Mouse (Mus musculus) MN1 (cell line): ENCODE measurements around the gene Catspere2.
"Not testable (repeated sequence)": the region's sequence is repeated elsewhere in the genome, so short reads cannot be mapped to it uniquely, and the experiment has no call there.

Experiments
- DNase-seq: peaks from one replicate; pipeline ENCODE4 v3.0.0-alpha.2; 2016; ENCODE audit warnings: low spot score

Catspere2 gene

DNA sequence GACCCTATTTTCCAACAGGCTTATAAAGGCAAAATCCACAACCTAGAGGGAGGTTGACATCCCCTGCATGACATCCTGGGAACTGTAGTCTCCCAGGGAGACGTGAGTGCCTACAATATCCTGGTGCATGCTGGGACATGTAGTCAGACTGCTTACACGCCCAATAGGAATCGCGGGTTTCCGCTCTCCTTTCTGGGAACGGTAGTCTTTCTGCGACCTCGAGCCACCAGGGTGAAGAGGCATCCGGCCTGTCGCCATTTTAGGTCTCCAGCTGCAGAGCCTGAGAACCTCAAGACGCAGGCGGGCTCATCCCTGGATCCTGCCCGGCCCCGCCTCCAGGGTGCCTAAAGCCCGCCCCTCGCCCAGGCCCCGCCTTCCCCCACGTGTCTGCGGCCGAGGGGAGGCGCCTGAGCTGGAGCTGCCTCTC, at the start of gene Catspere2:
TSS of gene Catspere2 (plus strand) at position 400 of the 427 bp plus-strand sequence.
- DNase-seq: peak; percentile 87

DNA sequence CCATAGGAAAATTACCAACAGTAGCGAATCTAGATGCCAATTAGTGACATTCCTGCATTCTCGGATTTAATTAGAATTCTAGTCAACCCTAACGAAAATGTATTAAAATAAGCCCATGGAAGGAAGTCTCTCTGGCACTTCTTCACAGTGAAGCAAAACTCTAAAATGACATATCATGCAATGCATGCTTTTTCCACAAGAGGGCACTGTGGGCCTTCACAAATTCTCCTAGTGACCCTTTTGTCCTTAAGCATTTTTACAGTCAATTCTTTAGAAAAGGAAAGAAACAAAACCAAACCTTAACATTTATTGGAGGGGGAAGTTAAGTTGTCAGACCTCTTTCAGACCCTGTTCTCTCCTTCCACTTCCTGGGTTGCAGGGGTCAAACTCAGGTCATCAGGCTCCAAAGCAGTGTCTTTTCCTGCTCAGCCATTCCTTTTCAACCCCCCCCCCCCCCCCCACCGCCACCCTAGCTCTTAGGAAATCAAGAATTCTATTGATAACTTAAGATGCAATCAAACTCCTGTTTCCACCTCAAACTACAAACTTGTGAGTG, 42.7 kb upstream of the Catspere2 start:
- DNase-seq: not testable (repeated sequence)

DNA sequence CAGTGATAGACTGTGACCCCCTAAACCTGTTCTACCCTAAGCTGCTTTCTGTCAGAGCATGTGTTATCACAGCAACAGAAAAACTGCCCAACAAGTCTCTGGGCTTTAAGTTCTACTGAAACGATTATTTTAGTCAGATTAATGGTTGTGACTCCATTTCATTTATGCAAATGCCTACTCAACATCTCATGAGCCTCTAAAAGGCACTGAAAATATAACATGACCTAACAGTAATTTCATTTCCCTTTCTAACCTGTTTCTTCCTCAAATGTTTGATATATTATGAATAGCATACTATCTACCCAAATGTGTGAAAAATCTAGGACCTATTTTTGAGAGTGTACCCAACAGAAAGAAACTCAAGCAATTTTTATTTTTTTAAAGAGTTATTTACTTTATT, 1.9 kb upstream of the Catspere2 start:
- no peak for DNase-seq

DNA sequence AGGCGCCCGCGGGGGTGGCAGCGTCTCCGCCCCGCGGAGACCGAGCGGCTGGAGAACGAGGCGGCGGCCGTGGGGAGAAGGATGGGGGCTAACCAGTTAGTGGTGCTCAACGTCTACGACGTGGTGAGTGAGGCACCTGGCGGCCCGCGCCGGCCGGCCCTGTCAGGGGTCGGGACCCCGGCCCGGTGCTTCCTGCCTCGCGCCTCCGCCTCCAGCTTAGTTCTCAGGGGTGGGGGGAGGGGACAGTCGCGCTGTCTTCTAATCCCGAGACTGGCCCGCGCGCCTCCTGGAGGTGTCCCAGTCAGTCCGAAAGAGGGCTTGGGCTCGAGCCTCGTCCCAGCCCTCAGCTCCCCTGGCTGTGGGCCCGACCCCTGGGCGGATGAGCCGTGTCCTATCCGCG, 359 bp downstream of the Catspere2 start:
- not testable (repeated sequence) for DNase-seq

DNA sequence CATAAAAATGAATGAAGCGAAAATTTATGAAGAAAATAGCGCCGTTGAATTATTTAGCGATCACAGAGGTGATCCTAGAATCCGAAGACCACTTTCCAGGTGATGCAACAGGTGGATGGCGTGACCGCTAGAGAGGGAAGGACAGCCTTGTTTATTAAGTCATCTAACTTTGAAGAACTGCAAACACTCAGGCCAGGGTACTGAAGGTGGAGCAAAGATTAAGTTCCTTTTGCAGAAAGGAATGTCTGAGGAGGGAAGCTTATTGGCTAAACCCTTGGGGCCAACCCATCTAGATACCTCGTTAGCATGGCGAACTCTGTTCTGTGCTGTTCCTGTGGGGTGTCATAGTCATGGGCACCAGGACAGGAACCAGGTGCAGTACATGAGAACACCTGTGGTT, 983 bp downstream of the Catspere2 start:
- no peak for DNase-seq

DNA sequence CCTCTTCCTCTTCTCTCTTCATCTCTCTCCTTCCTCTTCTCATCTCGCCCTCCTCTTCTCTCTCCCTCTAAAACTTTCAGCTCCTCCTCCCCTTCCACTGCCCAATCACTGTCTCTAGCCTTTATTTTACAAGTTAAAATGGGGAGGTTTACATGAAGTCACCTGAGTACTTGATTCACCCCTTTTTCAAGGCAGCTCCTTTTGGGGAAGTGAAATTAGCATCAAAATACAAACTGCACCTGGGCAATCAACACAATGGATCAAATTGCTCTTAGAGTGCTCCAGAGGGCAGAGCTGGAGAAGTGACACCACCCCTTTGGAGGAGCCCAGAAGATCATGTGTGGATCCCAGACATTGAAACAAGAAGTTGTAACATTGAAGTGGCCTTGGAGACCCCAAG, 4.3 kb downstream of the Catspere2 start:
- DNase-seq: not testable (repeated sequence)

DNA sequence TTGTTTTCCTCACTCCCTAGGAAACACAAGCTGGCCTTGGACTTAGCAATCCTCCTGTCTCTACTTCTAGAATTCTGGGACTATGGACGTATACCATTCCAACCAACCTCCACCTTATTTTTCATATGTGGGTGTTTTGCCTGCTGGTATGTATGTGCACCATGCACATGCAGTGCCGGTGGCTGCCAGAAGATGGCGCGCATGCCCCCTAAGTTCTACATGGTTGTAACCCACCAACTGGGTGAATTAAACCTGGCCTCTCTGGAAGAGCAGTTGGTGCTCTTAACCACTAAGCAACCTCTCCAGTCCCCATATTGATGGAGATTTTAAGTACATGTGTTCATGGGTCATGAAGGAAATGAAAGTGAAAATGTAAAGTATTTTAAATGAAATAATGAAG, 89.6 kb downstream of the Catspere2 start:
- DNase-seq: not testable (repeated sequence)

DNA sequence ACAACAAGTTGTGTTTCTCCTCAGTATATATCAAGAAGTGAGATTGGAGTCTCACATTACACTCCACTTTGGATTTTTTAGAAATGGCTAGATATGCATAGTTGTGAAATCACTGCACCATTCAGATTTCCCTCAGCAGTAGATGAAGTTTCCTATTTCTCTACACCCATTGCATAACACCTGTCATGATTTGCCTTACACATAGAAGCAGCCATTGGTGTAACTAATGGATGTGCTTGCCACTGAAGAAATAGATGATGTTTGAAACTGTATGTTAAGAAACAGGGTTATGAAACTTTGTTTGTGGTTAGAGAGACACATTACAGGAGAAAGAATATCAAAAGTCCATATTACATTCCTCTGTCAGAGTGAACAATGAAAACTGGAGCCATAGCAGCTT, 114.6 kb downstream of the Catspere2 start:
- DNase-seq: not testable (repeated sequence)

DNA sequence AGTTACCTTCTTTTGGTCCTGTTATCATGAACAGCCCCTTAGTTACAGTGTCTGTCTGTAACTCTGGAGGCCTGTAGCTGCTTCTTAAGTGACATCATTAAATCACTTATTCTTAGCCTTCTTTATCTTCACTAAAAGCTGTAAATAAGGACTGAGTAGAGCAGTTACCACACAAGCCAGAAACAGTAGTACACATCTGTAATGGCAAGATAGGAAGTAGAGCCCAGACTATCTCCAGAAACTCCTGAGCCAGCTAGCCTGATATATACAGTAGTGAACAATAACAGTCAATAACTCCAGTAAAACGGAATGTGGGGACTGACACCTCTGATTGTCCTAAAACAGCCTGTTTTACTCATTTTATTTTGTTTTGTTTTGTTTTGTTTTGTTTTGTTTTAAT, 125.3 kb downstream of the Catspere2 start:
- DNase-seq: not testable (repeated sequence)

DNA sequence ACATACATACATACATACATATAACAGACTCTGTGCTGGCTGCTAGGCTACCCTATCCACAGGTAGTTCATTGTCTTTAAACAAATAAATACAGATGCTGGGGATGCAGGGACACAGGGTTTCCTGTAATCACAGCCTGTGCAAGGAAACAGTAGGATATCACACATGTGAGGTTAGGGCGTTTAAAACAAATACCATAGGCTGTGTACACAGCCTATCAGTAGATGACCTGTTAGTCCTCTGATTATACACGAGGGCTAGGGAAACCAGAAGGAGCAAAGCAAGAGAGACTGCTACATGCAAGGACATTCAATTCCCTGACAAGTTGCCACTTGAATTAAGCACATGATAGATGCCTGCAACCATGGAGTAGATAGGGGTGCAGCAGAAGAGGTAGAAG, 139.0 kb downstream of the Catspere2 start:
- DNase-seq: not testable (repeated sequence)

DNA sequence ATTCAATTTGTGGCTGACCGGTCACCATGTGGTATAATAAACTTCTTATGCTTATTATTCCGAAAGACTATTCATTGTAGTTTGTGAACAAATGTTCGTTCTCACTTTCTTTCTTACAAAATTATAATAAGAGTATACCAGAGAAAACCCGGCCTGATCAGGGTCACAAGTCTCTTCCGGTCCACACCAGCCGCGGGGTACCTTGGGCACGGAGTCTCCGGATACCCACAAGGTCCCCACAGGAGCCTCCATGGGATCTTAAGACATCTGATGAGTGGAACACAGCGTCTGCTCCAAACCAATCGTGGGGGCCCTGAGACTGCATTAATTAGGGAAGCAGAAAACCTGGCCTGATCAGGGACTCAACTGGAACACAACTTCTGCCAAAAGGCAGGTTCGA, 151.1 kb downstream of the Catspere2 start:
- DNase-seq: no peak

DNA sequence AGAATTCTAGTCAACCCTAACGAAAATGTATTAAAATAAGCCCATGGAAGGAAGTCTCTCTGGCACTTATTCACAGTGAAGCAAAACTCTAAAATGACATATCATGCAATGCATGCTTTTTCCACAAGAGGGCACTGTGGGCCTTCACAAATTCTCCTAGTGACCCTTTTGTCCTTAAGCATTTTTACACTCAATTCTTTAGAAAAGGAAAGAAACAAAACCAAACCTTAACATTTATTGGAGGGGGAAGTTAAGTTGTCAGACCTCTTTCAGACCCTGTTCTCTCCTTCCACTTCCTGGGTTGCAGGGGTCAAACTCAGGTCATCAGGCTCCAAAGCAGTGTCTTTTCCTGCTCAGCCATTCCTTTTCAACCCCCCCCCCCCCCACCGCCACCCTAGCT, 163.3 kb downstream of the Catspere2 start:
- DNase-seq: peak; percentile 53

DNA sequence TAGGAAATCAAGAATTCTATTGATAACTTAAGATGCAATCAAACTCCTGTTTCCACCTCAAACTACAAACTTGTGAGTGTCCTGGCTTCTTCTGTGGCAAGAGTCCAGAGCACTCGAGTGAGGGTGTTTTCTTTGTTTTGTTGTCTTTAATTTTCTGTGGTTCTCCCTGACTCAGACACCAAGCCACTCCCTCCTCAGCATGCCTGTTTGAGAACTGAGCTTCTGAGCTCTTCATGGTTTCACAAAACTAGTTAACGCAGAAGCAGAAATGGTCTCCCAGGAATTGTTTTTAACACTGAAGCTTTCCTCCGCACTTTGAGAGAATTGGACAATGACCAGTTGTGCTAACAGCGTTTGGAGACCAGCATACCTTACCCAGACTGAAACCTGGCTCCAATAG, 163.7 kb downstream of the Catspere2 start:
- not testable (repeated sequence) for DNase-seq

DNA sequence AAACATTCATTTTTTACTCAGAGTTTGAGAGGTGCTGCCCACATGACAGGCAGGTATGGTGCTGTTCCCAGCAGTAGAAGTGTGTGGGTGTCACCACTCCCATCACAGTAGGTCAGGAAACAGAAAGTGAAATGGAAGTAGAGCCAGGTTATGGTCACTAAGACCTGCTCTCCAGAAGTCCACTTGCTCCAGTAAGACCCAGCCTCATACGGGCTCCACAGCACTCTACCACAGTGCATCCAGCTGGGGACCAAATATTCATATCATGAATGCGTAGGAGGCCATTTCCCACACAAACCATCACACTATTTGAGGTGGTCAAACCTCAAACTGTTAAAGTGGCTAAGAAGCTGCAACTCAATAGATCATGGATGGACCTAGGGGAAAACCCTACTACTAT, 199.0 kb downstream of the Catspere2 start:
- no peak for DNase-seq

DNA sequence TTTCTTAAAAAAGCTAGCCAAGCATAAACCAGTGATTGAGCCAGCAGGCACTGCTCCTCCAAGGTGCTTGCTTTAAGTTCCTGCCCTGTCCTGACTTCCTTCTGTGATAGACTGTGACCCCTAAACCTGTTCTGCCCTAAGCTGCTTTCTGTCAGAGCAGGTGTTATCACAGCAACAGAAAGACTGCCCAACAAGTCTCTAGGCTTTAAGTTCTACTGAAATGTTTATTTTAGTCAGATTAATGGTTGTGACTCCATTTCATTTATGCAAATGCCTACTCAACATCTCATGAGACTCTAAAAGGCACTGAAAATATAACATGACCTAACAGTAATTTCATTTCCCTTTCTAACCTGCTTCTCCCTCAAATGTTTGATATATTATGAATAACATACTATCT, 202.4 kb downstream of the Catspere2 start:
- no peak for DNase-seq

DNA sequence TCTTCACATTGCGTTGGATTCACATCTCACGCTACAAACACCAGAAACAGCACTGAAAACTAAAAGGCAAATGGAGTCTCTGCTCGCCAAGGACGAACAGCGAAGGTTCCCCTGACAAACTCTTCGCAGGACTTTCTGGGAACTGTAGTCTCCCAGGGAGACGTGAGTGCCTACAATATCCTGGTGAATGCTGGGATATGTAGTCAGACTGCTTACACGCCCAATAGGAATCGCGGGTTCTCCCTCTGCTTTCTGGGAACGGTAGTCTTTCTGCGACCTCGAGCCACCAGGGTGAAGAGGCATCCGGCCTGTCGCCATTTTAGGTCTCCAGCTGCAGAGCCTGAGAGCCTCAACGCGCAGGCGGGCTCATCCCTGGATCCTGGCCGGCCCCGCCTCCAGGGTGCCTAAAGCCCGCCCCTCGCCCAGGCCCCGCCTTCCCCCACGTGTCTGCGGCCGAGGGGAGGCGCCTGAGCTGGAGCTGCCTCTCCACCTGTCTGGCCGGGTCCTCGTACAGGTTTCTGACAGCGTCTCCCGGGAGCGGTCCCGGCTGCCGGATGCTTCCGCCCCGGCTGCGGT, 204.1 kb downstream of the Catspere2 start, which contains the start of gene Desi2:
TSS of gene Desi2 (plus strand) at position 202 of the 576 bp plus-strand sequence.
- DNase-seq: peak; percentile 98

DNA sequence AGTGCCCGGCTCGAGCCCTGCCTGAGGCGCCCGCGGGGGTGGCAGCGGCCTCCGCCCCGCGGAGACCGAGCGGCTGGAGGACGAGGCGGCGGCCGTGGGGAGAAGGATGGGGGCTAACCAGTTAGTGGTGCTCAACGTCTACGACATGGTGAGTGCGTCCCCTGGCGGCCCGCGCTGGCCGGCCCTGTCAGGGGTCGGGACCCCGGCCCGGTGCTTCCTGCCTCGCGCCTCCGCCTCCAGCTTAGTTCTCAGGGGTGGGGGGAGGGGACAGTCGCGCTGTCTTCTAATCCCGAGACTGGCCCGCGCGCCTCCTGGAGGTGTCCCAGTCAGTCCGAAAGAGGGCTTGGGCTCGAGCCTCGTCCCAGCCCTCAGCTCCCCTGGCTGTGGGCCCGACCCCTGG, 204.6 kb downstream of the Catspere2 start:
- peak; percentile 82 for DNase-seq

DNA sequence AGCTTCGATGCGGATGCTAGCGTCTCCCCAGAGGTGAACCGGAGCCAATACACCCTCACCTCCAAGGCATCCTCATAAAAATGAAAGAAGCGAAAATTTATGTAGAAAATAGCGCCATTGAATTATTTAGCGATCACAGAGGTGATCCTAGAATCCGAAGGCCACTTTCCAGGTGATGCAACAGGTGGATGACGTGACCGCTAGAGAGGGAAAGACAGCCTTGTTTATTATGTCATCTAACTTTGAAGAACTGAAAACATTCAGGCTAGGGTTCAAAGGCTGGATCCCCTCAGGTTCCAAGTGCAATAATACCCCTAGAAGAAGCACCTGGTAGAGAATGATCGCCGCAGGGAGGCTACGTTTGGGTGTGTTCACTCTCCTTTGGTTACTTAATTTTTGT, 205.2 kb downstream of the Catspere2 start:
- DNase-seq: peak; percentile 35

DNA sequence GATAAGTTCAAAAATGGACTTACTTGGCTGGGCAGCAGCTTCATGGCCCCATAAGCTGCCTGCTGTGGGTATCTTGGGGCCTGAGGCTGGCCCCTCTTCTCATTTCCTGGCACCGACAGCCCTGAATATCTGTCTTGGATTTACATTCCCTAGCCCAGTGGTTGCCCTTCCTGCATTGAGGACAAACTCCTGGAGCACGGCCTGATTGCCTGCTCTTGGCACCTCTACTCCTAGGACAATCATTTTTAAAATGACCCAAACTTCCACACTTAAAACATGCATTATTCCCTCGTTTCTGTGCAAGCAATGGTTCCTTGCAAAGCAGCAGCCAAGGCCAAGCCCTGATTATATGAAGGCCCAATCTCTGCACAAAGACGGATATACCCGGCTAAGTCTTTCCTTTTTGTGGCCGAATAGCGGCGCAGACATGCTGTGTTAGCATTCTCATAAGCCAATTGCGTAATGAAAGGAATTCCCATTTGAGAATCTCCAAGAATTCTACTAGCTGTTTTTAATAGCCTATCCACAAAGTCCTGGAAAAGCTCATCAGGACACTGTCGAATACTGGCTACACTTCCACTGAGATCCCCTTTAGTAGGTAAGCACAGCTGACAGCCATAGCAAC, 222.6 kb downstream of the Catspere2 start:
- DNase-seq: no peak

DNA sequence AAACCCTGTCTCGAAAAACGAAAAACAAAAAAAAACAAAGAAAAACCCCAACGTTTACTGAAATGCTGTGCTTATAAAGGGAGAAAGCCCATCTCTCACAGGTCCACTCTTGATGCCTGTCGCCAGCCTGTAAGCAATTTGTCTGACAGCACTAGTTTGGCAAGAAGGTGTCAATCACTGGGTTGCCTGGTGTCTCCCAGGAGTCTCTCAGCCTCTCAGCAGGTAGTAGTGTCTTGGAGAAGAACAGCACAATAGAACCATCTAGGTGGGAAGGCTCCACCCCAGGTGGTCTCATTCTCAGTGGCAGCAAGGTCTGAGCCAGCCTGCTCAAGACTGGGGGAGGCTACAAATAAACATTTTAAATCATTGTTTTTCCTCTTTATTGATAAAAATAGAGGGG, 224.6 kb downstream of the Catspere2 start:
- DNase-seq: not testable (repeated sequence)

DNA sequence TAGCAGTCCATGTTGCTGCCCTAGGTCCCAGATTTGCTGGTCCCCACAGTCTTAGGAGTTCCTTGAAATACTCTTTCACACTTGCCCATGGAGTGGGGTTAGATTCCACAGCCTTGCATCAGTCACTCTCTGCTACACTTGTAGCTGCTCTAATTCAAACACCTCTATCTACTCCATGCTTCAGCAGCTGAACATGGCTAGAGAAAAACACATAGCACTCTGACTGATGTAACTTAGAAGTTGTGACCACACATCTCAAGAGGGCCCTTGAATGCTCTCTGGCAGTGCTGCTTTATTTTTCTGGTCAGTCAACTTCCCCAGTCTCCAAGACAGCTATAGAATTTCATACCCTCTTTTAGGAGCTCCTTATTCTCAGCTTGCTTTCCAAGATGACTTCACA, 226.7 kb downstream of the Catspere2 start:
- no peak for DNase-seq

DNA sequence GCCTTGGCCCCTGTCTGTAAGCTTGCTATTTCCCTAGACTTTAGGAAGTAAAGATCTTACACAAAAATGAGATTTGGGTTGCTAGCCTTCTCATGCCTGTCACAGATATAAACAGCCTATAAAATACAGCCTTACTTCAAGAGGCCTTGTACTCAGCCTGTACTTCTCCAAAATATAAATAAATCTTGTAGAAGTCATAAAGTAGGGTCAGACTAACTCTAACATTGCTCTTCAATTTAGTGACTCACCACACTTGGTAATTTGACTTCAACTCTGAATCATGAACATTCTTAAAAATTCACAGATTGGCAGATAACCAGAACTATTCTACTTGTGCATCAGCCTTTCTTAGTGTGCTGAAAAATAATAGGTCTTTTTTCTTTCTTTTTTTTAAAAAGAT, 233.9 kb downstream of the Catspere2 start:
- no peak for DNase-seq

DNA sequence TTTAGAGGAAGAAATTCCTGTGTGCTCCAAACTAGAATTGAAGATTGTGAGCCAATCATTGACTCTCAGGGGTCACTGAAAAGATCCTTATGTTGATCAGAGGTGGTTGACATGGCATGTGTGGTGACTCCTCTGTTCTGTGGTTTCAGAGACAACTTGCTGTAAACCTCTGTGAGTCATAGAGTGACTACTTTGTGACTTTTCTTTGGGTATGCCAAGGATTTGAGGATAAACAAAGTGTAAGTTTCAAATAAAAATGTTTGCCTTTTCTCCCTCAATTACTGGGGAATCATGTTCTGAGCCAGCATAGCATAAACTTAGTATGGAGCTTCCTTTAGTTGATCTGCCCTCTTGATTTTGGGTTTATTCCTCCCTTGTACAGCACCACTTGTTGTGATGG, 235.1 kb downstream of the Catspere2 start:
- no peak for DNase-seq
